Mouse (Mus musculus) heart, embryonic 11.5 days (tissue): ENCODE results near the gene Peli3. TPM values are rescaled to one million over a fixed set of nuclear protein-coding genes. Genes with fewer than 3 reads are reported as not detected.

Experiments
- ATAC-seq: fragments of 200-750 bp; cut with Nextera tagmentation; replicated peaks from 2 replicates; pipeline ENCODE4 v1.8.0; 2017; ENCODE audit warnings: moderate library complexity; ENCODE audit not compliant: insufficient number of reproducible peaks, low FRiP score, low TSS enrichment
- H3K27ac ChIP-seq: fragments of 300-500 bp; sonication (generic); 2 replicates; pipeline ENCODE4 v1.5.1; 2014; ENCODE audit warnings: mild to moderate bottlenecking, low read depth, low read length
- H3K27me3 ChIP-seq: fragments of 300-500 bp; sonication (generic); 2 replicates; pipeline ENCODE4 v1.6.1; 2014; ENCODE audit warnings: mild to moderate bottlenecking, low read length, mixed read lengths; ENCODE audit not compliant: control insufficient read depth, insufficient read depth
- H3K36me3 ChIP-seq: fragments of 300-500 bp; sonication (generic); 2 replicates; pipeline ENCODE4 v1.6.1; 2014; ENCODE audit warnings: mild to moderate bottlenecking, low read length, moderate library complexity, mixed read lengths; ENCODE audit not compliant: control insufficient read depth, insufficient read depth
- H3K4me1 ChIP-seq: fragments of 300-500 bp; sonication (generic); 2 replicates; pipeline ENCODE4 v1.6.1; 2014; ENCODE audit warnings: low read length; ENCODE audit not compliant: control insufficient read depth, insufficient read depth
- H3K4me2 ChIP-seq: fragments of 300-500 bp; sonication (generic); 2 replicates; pipeline ENCODE4 v1.6.1; 2014; ENCODE audit warnings: mild to moderate bottlenecking, moderate library complexity
- H3K4me3 ChIP-seq: fragments of 300-500 bp; sonication (generic); 2 replicates; pipeline ENCODE4 v1.5.1; 2014; ENCODE audit warnings: low read depth, low read length
- H3K9ac ChIP-seq: fragments of 300-500 bp; sonication (generic); 2 replicates; pipeline ENCODE4 v1.6.1; 2014; ENCODE audit warnings: mild to moderate bottlenecking, low read depth, low read length, moderate library complexity
- H3K9me3 ChIP-seq: fragments of 300-500 bp; sonication (generic); replicated peaks from 2 replicates; pipeline ENCODE4 v1.6.1; 2016; ENCODE audit warnings: low read length; ENCODE audit not compliant: control insufficient read depth
- WGBS: fragments of 180-500 bp; shearing (Covaris S2); extraction: QIAGEN DNeasy Blood & Tissue Kit; methylation state at CpG from one replicate; pipeline ENCODE4 v1.1.7; 2014; ENCODE audit not compliant: insufficient replicate concordance; 5-methylcytosine and 5-hydroxymethylcytosine counted together
- polyA plus RNA-seq: library from polyadenylated mRNA; unstranded; fragments of >200 nt; fragmentation: Nextera tagmentation; extraction: Ambion mirVana; gene quantifications from 2 replicates; pipeline ENCODE4 v1.2.1, GENCODE M21; 2014

Peli3 gene
- polyA plus RNA-seq, 1 experiment from 2014 or later, result 1.1 TPM

DNA sequence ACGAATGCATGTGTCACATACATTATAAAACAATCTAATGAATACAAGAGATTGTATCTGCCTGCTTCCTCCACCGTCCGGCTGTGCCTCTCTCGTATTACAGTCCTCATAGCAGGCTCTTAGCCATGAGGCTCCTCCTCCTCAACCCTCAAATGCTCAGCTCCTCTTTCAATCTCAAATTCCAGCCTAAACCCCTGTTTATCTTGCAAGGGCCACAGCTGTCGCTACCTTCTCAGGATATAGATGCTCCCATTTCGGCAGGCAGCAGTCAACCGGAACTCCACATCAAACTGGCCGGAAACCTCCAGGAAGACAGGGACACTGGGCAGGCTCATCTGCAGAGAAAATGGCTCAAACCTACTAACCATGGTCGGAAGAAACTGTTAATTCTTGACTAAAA, 44.0 kb downstream of the Peli3 start:
- no peaks in the 10 kb centered on the region for H3K36me3 ChIP-seq
- 65% methylated on average over 9 of the region's 9 CpGs for WGBS
- H3K9me3 ChIP-seq, result no peaks in the 10 kb centered on the region
- no peaks in the 10 kb centered on the region; the same call in 1 of the 2 replicates for H3K27me3 ChIP-seq
- H3K9ac ChIP-seq, result no peak overlapping the region
- no peak overlapping the region for H3K4me2 ChIP-seq
- H3K27ac ChIP-seq, result no peak overlapping the region
- no peak for ATAC-seq
- no peak overlapping the region for H3K4me3 ChIP-seq
- H3K4me1 ChIP-seq, result no peaks in the 10 kb centered on the region

DNA sequence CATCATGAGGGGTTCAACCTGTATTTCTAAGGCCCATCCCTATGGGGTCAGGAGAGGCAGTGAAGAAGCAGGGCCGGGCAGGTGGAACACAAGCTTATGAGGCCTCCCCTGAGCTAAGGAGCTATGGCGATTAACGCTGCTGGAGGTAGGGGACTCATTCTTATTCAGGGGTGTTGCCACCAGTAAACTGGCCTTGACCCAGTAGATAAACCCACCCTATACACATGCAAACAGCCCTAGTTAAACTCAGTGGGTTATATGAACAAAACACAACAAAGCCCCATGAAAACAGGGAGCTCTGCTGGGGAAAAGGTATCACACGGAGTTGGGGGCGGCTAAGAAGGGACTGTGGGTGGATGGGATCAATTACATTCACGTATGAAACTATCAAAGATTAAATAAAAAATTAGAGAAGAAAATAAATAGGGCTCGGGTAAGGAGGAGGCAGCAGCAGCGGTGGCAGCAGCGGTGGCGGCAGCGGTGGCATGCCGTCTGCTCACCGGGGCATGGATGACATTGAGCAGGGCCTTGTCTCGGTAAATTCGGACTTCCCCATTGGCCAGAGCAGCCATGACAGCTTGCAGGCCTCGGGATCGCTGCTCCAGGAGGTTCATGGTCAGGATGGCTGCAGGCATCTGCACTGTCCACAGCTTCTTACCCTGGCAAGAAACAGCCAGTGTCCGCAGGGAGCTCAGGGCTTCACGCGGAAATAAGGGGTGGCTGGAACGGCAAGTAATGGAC, 46.0 kb downstream of the Peli3 start:
- WGBS, result 54% methylated on average over 21 of the region's 21 CpGs
- H3K9ac ChIP-seq, result no peak overlapping the region
- no peak overlapping the region for H3K27ac ChIP-seq
- H3K36me3 ChIP-seq, result no peaks in the 10 kb centered on the region; the same call in 1 of the 2 replicates
- ATAC-seq, result no peak
- H3K4me1 ChIP-seq, result no peaks in the 10 kb centered on the region
- no peaks in the 10 kb centered on the region for H3K27me3 ChIP-seq
- no peaks in the 10 kb centered on the region for H3K9me3 ChIP-seq
- no peak overlapping the region for H3K4me3 ChIP-seq
- H3K4me2 ChIP-seq, result peak overlapping the region; percentile 29

DNA sequence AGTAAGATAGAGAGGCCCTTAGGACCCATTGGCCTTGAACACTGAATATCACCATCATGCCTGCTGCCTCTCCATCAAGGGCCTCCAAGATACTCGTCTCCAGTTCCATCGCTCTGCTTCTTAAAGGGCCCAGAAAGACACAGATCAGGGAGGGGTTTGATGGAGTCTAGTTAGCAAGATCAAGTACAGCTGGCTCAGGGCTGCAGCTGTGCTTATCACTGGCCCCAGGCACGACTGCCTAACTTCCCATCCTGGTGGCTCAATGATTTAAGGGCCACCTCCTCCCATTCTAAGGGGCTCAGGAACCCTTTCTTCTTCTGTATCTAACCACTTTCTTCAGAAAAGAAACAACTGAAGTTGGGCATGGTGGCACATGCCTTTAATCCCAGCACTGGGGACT, 51.1 kb downstream of the Peli3 start:
- Histone ChIP-seq H3K27ac (no peak overlapping the region), H3K36me3 (no peaks in the 10 kb centered on the region; the same call in 1 of the 2 replicates), H3K4me3 (no peak overlapping the region), H3K27me3 (0 out of 2 replicates have a peak, but pooled peaks cover 4% of the 10 kb centered on the region), H3K9me3 (no peaks in the 10 kb centered on the region), H3K4me2 (no peak overlapping the region), H3K4me1 (peaks cover 5% of the 10 kb centered on the region; the same call in 1 of the 2 replicates), H3K9ac (no peak overlapping the region)
- WGBS, result 69% methylated on average over 3 of the region's 3 CpGs
- ATAC-seq, result no peak

GRCm38 (mm10) chr19:4889791-4890190, 53.1 kb downstream of the Peli3 start:
- H3K27me3 ChIP-seq, result 0 out of 2 replicates have a peak, but pooled peaks cover 4% of the 10 kb centered on the region
- ATAC-seq, result no peak
- no peak overlapping the region for H3K4me2 ChIP-seq
- H3K9me3 ChIP-seq, result no peaks in the 10 kb centered on the region
- WGBS, result 60% methylated on average over 10 of the region's 10 CpGs
- no peaks in the 10 kb centered on the region; the same call in 1 of the 2 replicates for H3K36me3 ChIP-seq
- H3K4me1 ChIP-seq, result peaks cover 5% of the 10 kb centered on the region; the same call in 1 of the 2 replicates
- H3K4me3 ChIP-seq, result no peak overlapping the region
- no peak overlapping the region for H3K9ac ChIP-seq
- H3K27ac ChIP-seq, result no peak overlapping the region

DNA sequence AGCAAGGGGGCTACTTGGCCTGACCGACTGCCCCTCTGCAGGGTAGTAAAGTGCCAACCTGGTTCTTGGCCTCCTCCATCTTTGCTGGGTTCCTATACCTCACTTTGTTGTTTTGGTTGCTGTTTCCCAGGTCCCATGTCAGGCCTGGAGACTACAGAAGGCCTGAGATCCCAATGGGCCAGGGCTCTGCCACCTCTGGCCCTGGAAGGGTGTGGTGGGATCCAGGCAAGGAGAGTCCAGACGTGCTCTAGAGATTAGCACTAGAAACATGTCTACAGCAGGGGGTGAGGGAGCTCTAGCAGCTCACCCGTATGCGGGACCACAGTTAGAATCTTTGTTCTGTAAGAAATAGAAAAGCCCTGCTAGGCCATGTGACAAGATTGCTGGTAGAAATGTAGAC, 59.0 kb downstream of the Peli3 start:
- Histone ChIP-seq H3K9me3 (no peaks in the 10 kb centered on the region), H3K4me1 (no peaks in the 10 kb centered on the region; the same call in 1 of the 2 replicates), H3K4me2 (no peak overlapping the region), H3K4me3 (no peak overlapping the region), H3K36me3 (no peaks in the 10 kb centered on the region), H3K27ac (no peak overlapping the region), H3K9ac (no peak overlapping the region), H3K27me3 (no peaks in the 10 kb centered on the region)
- no peak for ATAC-seq
- 73% methylated on average over 4 of the region's 4 CpGs for WGBS

Other genes starting within 250 kb of the Peli3 start
- 1.2 TPM in 2 replicates for gene Gm960, start 244.5 kb downstream of the Peli3 start, polyA plus RNA-seq
- gene Sptbn2, start 232.0 kb downstream of the Peli3 start, polyA plus RNA-seq, result 0.42 and 0.49 TPM in 2 replicates
- 37.0 and 43.4 TPM in 2 replicates for gene Rbm4b, start 186.6 kb downstream of the Peli3 start, polyA plus RNA-seq
- gene Rbm4, start 149.2 kb downstream of the Peli3 start, polyA plus RNA-seq, result 54.0 and 58.0 TPM in 2 replicates
- gene Gm21992, start 131.5 kb downstream of the Peli3 start, polyA plus RNA-seq, result 19.8 and 24.0 TPM in 2 replicates
- 58.0 and 67.5 TPM in 2 replicates for gene Rbm14, start 131.5 kb downstream of the Peli3 start, polyA plus RNA-seq
- gene Ccs, start 103.8 kb downstream of the Peli3 start, polyA plus RNA-seq, result 37.5 and 38.8 TPM in 2 replicates
- gene Ccdc87, start 103.8 kb downstream of the Peli3 start, polyA plus RNA-seq, result not detected in 2 replicates
- 23.3 and 30.2 TPM in 2 replicates for gene Ctsf, start 88.0 kb downstream of the Peli3 start, polyA plus RNA-seq
- gene Actn3, start 65.2 kb downstream of the Peli3 start, polyA plus RNA-seq, result 4.5 and 5.2 TPM in 2 replicates
- 7.1 and 8.9 TPM in 2 replicates for gene Zdhhc24, start 64.5 kb downstream of the Peli3 start, polyA plus RNA-seq
- 1.9 and 2.9 TPM in 2 replicates for gene Bbs1, start 36.5 kb downstream of the Peli3 start, polyA plus RNA-seq
- gene Dpp3, start 14.8 kb downstream of the Peli3 start, polyA plus RNA-seq, result 87.8 and 110 TPM in 2 replicates
- gene Mrpl11, start 19.0 kb upstream of the Peli3 start, polyA plus RNA-seq, result 117 and 129 TPM in 2 replicates
- 0.11 and 0.13 TPM in 2 replicates for gene Npas4, start 47.2 kb upstream of the Peli3 start, polyA plus RNA-seq
- 8.2 and 10.3 TPM in 2 replicates for gene Slc29a2, start 80.7 kb upstream of the Peli3 start, polyA plus RNA-seq
- gene B4gat1, start 95.7 kb upstream of the Peli3 start, polyA plus RNA-seq, result 37.4 and 46.9 TPM in 2 replicates
- gene AC124502.3, start 95.8 kb upstream of the Peli3 start, polyA plus RNA-seq, result 0.93 and 2.0 TPM in 2 replicates
- gene Brms1, start 98.2 kb upstream of the Peli3 start, polyA plus RNA-seq, result 35.3 and 36.4 TPM in 2 replicates
- gene Rin1, start 107.4 kb upstream of the Peli3 start, polyA plus RNA-seq, result 3.0 and 4.3 TPM in 2 replicates
- gene Cd248, start 125.0 kb upstream of the Peli3 start, polyA plus RNA-seq, result 24.2 and 27.3 TPM in 2 replicates
- gene Tmem151a, start 142.4 kb upstream of the Peli3 start, polyA plus RNA-seq, result 4.6 and 4.7 TPM in 2 replicates
- 102 and 103 TPM in 2 replicates for gene Yif1a, start 145.4 kb upstream of the Peli3 start, polyA plus RNA-seq
- 8.4 TPM in 2 replicates for gene Cnih2, start 155.4 kb upstream of the Peli3 start, polyA plus RNA-seq
- 211 and 225 TPM in 2 replicates for gene Rab1b, start 163.9 kb upstream of the Peli3 start, polyA plus RNA-seq
- 19.8 and 24.3 TPM in 2 replicates for gene Klc2, start 175.4 kb upstream of the Peli3 start, polyA plus RNA-seq